Mouse (Mus musculus) thymus, postnatal 0 days (tissue): Measurements from ENCODE around the gene Foxn1. TPM values are rescaled to one million over a fixed set of nuclear protein-coding genes. Genes with fewer than 3 reads are reported as not detected.

Source experiments
- DNase-seq: peaks from one replicate; pipeline ENCODE4 v3.0.0-alpha.2; 2015; ENCODE audit warnings: low spot score
- polyA plus RNA-seq: library from polyadenylated mRNA; unstranded; fragments of >200 nt; fragmentation: Nextera tagmentation; extraction: Ambion mirVana; gene quantifications from 2 replicates; pipeline ENCODE4 v1.2.1, GENCODE M21; 2015

Gene Foxn1
- polyA plus RNA-seq, 1 experiment from 2014 or later: 22.4 TPM

DNA sequence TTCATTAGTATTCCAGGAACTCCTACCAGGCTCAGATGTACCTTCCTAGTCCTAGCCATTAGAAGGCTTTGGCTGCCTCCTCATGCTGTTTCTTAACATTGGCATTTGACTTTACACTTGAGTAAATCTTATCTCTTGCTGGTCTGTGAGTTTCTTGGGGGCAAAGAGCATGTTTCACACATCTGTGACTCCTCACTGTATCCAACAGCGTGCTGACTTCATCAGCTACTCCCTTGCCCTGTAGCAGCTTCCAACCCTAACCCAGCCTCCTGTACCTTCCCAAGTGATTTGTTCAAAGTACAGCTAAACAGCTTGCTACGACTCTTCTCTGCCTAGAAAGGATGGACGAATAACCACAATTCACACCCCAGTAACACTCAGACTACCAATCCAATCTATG, 15.1 kb upstream of the Foxn1 start:
- no peak for DNase-seq

- DNase-seq: no peak
Observed at GRCm38 (mm10) chr11:78400936-78401335, 14.6 kb upstream of the Foxn1 start.

- DNase-seq: peak; percentile 72
Observed at GRCm38 (mm10) chr11:78399680-78400079, 13.3 kb upstream of the Foxn1 start.

GRCm38 (mm10) chr11:78398212-78398611, 11.9 kb upstream of the Foxn1 start:
- DNase-seq: no peak

DNA sequence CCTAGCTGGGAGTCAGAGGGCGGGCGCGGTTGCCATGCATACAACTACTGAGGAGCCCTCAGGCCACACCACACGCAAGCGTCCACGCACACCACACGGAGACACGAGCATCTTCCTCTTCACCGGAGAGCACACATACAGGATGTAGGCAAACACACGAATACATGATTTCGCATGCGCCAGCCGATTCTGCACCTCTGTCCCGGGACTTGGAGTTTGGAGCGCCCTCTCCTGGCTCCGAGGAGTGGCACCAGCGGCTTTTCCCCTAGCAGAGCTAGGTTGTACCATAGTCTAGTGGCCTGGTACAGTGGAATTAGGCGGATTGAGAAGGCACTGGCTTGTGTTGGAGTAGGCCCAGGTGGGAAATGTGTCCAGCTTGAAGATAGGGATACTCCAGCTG, 11.0 kb upstream of the Foxn1 start:
- DNase-seq: peak; percentile 88

GRCm38 (mm10) chr11:78396950-78397349, 10.6 kb upstream of the Foxn1 start:
- DNase-seq: no peak

GRCm38 (mm10) chr11:78392728-78393127, 6.4 kb upstream of the Foxn1 start:
- DNase-seq: no peak

- no peak for DNase-seq
Observed at GRCm38 (mm10) chr11:78385776-78386175, 582 bp downstream of the Foxn1 start.

GRCm38 (mm10) chr11:78382701-78383100, 3.7 kb downstream of the Foxn1 start:
- DNase-seq: no peak

DNA sequence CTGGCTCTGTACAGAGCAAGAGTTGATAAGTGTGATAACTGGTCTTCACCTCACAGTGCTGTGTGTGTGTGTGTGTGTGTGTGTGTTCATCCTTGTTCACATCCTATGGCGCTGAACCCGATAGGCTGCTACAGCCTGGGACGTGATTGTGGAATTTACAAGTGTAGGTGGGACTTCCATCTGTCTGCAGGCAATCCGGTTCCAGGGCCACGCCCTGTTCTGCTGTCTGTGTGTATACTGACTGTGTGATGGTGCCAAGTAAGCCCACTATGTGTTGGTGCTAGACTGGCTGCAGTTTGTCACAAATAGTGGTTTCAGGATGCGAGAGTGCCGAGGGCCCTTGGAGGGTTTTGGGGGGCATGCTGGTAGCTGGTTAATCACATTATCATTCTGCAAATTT, 4.1 kb downstream of the Foxn1 start:
- no peak for DNase-seq

DNA sequence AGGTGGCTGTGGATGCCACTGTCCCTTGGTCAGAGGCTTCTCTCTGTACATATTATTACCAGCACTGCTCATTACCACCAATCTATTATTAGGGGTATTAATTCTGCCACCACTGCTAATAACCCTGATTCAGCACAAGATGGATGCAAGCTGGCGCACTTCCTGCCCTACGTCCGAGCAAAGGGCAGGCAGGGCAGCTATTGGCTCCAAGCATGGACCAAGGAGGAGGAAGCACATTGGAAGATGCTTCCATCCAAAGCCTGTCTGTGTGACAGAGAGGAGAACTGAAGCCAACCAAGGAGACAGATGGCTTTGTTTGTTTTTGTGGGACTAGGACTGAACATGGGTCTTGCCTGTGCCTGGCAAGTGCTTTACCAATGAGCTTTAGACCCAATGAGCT, 5.4 kb downstream of the Foxn1 start:
- DNase-seq: no peak

GRCm38 (mm10) chr11:78380351-78380750, 6.0 kb downstream of the Foxn1 start:
- no peak for DNase-seq

- DNase-seq: no peak
Observed at GRCm38 (mm10) chr11:78377549-78378159, 8.7 kb downstream of the Foxn1 start.

DNA sequence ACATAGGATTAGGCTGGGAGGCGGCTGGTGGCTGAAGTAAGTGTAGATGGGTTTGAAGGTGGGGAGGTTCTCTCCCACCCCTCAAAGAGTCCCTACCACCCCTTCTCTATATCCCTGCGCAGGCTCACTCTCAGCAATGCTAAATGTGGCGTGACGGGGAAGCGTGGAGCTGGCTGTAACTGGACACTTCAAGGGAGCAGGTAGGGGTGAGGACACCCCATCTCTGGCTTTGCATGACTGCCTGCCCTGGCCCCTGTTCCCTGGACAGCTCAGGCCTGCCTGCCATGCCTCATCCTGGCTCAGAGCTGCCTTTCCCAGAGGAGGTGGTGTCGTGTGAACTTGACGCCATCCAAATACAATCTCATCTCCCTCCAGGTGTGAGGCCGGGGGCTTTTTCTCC, 12.2 kb downstream of the Foxn1 start:
- no peak for DNase-seq

DNA sequence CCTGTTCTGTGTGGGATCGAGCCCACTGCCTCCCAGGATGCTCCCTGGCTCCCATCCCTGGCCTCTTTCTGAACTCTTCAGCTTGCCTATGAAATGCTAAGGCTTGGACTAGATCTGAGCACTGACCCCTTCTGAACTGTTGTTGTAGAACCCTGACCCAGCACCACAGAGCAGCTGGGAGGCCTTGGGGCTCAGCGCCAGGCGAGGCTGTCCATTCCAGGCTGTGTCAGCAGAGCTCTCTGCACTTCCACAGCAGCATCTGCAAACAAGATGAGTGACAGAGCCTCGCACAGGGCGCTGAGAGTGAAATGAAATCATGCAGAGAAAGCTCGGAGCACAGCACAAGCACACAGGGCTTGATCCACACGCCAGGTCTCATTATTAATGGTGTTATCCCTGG, 13.7 kb downstream of the Foxn1 start:
- DNase-seq: no peak

GRCm38 (mm10) chr11:78372166-78372565, 14.2 kb downstream of the Foxn1 start:
- DNase-seq: no peak

DNA sequence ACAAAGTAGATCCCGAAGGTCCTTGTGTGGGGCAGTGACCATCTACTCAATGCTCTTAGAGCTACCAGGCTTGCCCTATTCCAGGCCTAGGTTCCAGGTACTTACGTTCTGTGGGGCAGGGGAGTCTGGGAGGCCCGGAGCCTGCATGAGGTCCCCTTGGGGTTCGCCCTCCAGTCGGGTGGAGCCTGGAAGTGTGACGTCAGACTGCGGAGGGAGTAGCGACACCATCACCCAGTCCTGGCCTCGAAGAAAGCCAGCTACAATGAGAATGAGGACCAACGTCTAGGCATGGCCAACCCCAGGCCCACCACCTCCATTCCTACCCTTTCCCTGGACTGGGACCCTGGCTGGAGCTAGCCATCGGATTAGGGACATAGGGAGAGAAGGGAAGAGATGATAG, 14.6 kb downstream of the Foxn1 start:
- no peak for DNase-seq

DNA sequence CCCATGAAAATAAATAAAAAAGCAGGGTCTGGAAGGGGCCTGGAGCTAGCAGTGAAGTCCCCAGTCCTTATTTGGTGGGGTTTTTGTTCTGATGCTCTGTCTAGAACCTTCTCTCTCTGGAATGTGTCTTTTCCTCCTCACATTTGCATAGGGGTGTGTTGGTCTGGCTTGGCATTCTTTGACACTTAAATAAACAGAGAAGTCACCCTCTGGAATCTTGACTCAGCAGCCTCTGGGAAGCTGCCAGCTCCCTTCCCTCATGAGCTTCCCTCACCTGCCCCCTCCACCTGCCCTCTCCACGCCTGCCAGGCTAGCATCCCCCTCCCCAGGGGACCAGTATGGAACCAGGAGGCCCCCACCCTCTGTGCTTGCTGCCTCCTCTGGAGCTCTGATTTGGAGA, 16.0 kb downstream of the Foxn1 start:
- DNase-seq: no peak

DNA sequence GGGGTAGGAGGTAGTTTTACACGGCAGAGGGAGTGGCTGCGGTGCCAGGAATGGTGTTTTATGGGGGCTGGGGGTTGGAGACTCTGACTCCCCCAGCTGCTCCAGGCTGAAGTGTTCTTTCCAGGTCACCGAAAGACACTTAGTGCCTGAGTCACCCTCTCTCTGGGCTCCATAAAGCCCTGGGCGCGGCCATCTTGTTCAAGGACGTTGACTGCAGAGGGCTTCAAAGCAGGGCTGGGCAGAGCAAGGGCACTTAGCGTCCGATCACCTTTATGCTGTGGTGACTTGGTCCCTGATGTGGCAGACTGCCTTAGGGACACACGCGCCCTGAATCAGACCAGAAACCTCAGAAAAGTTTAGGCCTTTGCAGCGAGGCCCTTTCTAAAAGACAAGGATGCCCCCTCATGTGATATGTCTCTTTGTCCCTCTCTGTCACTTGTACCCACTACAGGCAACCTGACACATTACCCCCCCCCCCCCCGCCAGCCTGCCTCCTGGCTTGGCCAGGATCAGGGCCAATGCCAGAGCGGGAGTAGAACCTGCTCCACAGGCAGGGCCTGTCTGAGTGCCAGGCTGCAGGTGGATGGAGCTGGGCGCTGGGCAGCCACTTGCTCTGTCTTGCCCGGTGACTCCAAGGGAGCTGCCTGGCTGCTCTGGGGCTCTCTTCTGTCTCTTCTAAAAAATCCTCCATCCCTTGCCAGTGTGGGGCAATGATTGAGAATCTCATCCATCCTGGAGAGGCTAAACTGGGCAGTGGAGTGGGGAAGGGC, 18.7 kb downstream of the Foxn1 start:
- DNase-seq: no peak

GRCm38 (mm10) chr11:78364103-78364502, 22.3 kb downstream of the Foxn1 start:
- no peak for DNase-seq

GRCm38 (mm10) chr11:78363309-78364007, 22.9 kb downstream of the Foxn1 start:
- no peak for DNase-seq

DNA sequence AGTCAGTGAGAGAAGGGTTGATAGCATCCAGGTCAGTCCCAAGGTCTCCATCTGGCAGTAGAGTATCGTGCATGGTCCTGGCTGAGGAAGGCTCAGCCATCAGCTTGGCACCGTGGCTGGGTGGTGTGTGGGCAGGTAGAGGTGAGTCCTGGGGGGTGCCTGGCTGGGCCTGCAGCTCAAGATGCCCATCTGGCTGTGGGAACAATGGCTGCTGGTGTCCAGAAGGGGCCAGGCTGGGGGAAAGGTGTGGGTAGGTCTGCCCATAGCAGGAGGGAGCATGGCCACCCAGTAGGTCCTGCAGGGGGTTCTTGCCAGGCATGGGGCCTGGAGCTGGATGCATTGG, 25.6 kb downstream of the Foxn1 start:
- no peak for DNase-seq
